Mouse (Mus musculus) forebrain, embryonic 13.5 days (tissue): ENCODE measurements at regions not wholly inside any gene's neighbourhood (a gene's known extent, or its start where the extent isn't known, plus 50 kb on each side); places are given as distances from the start of the nearest gene placed in this dataset. TPM values are rescaled to one million over a fixed set of nuclear protein-coding genes. Genes with fewer than 3 reads are reported as not detected.

Experiments used
- microRNA-seq: library from miRNA; unstranded; fragments of <30 nt; microRNA quantifications from one replicate; pipeline ENCODE4, GENCODE M21; 2016

Small RNA genes lying in the stretch of these regions (microRNA-seq; reads per million reads assigned to microRNA genes)
- gene Gm44375 = not detected
